Mouse (Mus musculus) heart, adult 2 months (tissue): ENCODE results near the gene Fam160b1. TPM values are rescaled to one million over a fixed set of nuclear protein-coding genes. Genes with fewer than 3 reads are reported as not detected.

Source experiments
- DNase-seq, 2 experiments: peaks; one replicate each; pipeline ENCODE4 v3.0.0; 2021
- H3K27ac ChIP-seq: fragments of 200-600 bp; 2 replicates; pipeline ENCODE4 v1.8.1; 2022
- H3K27me3 ChIP-seq: fragments of 200-500 bp; 2 replicates; pipeline ENCODE4 v1.6.1; 2012; ENCODE audit warnings: mild to moderate bottlenecking, low read length, inconsistent platforms, mixed read lengths; ENCODE audit not compliant: control insufficient read depth, insufficient read depth
- H3K36me3 ChIP-seq: fragments of 200-500 bp; 2 replicates; pipeline ENCODE4 v1.6.1; 2012; ENCODE audit warnings: low read length, inconsistent platforms; ENCODE audit not compliant: control insufficient read depth, insufficient read depth
- H3K4me1 ChIP-seq: fragments of 200-500 bp; 2 replicates; pipeline ENCODE4 v1.6.1; 2011; ENCODE audit warnings: low read length; ENCODE audit not compliant: control insufficient read depth, insufficient read depth
- H3K4me3 ChIP-seq: fragments of 200-600 bp; 2 replicates; pipeline ENCODE4 v1.8.1; 2022
- H3K79me2 ChIP-seq: fragments of 200-500 bp; replicated peaks from 2 replicates; pipeline ENCODE4 v1.6.1; 2012; ENCODE audit warnings: mild to moderate bottlenecking, inconsistent platforms, low read length, moderate library complexity, mixed read lengths; ENCODE audit not compliant: control insufficient read depth, insufficient read depth
- H3K9ac ChIP-seq: fragments of 200-500 bp; 2 replicates; pipeline ENCODE4 v1.6.1; 2012; ENCODE audit warnings: low read depth, mild to moderate bottlenecking, control low read depth, inconsistent platforms, low read length, mixed read lengths
- CTCF ChIP-seq: fragments of 200-600 bp; IDR thresholded peaks from 2 replicates; pipeline ENCODE4 v1.8.1; 2022; ENCODE audit warnings: antibody characterized with exemption, mild to moderate bottlenecking, moderate library complexity
- EP300 ChIP-seq: fragments of 200-500 bp; IDR thresholded peaks from 2 replicates; pipeline ENCODE4 v1.6.1; 2011; ENCODE audit warnings: low read depth, low read length, control low read depth; ENCODE audit not compliant: insufficient read depth
- POLR2A ChIP-seq: fragments of 200-500 bp; IDR thresholded peaks from 2 replicates; pipeline ENCODE4 v1.6.1; 2011; ENCODE audit warnings: mild to moderate bottlenecking, low read depth, low read length, control low read depth; ENCODE audit not compliant: insufficient read depth
- WGBS: fragments of 180-500 bp; shearing (Covaris S2); methylation state at CpG from one replicate; pipeline ENCODE4 v1.1.7; 2018; 5-methylcytosine and 5-hydroxymethylcytosine counted together
- intact Hi-C: fragments of 180-260 bp; cut with DNase I; formaldehyde crosslinking; loops from one replicate; pipeline ENCODE4 v1.15.1; 2025
- polyA plus RNA-seq: library from polyadenylated mRNA; depleted of rRNA; stranded (reverse); fragments of >200 nt; gene quantifications from 2 replicates; pipeline ENCODE4 v1.2.3, GENCODE M21; 2012
- total RNA-seq, 2 experiments: library from RNA; stranded (reverse); gene quantifications; 2 replicates each; pipeline ENCODE4 v1.2.3; 2021

Fam160b1 gene
- total and polyA plus RNA-seq, 3 experiments = 6.7 to 11.1 (median 10.6) TPM

DNA sequence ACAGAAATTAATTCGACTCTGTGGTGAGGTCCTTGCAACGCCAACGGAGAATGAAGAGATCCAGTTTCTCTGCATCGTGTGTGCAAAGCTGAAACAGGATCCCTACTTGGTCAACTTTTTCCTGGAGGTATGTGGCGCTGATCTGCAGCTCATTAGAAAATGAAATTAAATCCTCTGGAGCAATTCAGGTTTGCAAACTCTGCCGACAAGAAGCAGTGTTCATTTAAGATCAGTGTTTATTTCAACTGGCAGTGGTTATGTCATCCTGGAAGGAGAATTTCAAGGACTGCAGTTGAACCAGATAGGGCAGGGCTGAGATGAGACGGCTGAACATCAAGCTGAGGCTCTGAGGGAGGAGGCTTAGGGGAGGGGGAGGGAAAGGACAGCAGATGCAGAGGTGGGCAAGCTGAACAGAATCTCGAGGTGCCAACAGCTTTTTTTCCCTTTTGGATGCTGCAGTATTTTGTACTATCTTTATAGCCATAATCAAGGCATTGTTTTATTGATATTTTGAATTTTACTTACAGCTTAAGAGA lies 12.9 kb downstream of the Fam160b1 start:
- no peak overlapping the region for H3K27ac ChIP-seq
- intact Hi-C loops = no loop called here
- H3K9ac ChIP-seq = no peak overlapping the region
- TF ChIP-seq EP300 (no peak), CTCF (no peak), POLR2A (no peak)
- no peaks in the 10 kb centered on the region for H3K4me1 ChIP-seq
- no peaks in the 10 kb centered on the region for H3K36me3 ChIP-seq
- no peak overlapping the region for H3K4me3 ChIP-seq
- no peaks in the 10 kb centered on the region; the same call in 1 of the 2 replicates for H3K79me2 ChIP-seq
- no peaks in the 10 kb centered on the region for H3K27me3 ChIP-seq
- no peak for DNase-seq
- WGBS = 78% methylated on average over 8 of the region's 8 CpGs

DNA sequence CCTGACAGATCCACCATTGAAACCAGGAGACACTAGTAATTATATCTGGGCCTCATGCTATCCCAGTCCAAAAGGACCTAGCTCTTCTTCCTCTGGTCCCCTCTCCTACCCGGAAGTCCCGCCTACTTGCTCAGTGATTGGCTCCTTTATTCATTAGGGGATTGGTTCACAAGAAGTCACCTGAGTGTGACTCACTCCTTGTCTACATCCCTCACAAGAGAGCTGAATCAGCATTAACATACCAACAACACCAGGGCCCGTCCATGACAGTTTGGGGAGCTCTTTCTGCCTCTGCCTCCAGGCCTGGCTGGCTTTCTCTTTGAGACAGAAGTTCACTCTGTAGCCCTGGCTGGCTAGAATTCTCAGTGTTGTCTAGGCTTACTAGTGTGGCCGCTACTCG lies 14.7 kb downstream of the Fam160b1 start:
- H3K9ac ChIP-seq = no peak overlapping the region
- H3K4me1 ChIP-seq = no peaks in the 10 kb centered on the region
- no peaks in the 10 kb centered on the region for H3K36me3 ChIP-seq
- TF ChIP-seq CTCF = no peak
- no peak for TF ChIP-seq POLR2A
- no peak for TF ChIP-seq EP300
- no peak overlapping the region for H3K4me3 ChIP-seq
- H3K27ac ChIP-seq = no peak overlapping the region
- WGBS = 87% methylated on average over 5 of the region's 5 CpGs
- H3K27me3 ChIP-seq = no peaks in the 10 kb centered on the region
- no peak for DNase-seq
- intact Hi-C loops = no loop called here
- H3K79me2 ChIP-seq = no peaks in the 10 kb centered on the region

DNA sequence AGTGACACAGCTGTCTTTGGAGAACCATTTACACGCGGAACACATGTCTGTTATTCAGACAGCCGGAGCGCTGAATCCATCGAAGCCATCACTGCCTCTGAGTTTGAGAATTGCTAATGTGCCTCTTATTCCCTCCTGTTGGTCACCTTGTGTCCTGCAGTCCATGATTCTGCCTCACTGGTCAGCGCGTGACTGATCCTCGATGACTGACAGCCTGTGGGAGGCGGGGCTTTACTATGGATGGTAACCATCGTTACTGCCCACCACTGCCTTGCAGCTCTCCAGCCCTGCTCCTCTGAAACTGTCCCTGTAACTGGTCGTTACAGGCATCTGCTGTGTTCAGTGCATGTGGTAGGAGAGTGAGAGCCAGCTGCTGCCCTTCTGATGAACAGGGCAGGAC lies 15.3 kb downstream of the Fam160b1 start:
- whole genome bisulfite sequencing = 87% methylated on average over 11 of the region's 11 CpGs
- TF ChIP-seq EP300 = no peak
- no peak for TF ChIP-seq CTCF
- TF ChIP-seq POLR2A = no peak
- H3K4me3 ChIP-seq = no peak overlapping the region
- intact Hi-C loops = no loop called here
- H3K4me1 ChIP-seq = no peaks in the 10 kb centered on the region
- no peaks in the 10 kb centered on the region for H3K27me3 ChIP-seq
- DNase-seq = no peak
- no peaks in the 10 kb centered on the region for H3K36me3 ChIP-seq
- no peak overlapping the region for H3K9ac ChIP-seq
- H3K79me2 ChIP-seq = no peaks in the 10 kb centered on the region
- no peak overlapping the region for H3K27ac ChIP-seq

DNA sequence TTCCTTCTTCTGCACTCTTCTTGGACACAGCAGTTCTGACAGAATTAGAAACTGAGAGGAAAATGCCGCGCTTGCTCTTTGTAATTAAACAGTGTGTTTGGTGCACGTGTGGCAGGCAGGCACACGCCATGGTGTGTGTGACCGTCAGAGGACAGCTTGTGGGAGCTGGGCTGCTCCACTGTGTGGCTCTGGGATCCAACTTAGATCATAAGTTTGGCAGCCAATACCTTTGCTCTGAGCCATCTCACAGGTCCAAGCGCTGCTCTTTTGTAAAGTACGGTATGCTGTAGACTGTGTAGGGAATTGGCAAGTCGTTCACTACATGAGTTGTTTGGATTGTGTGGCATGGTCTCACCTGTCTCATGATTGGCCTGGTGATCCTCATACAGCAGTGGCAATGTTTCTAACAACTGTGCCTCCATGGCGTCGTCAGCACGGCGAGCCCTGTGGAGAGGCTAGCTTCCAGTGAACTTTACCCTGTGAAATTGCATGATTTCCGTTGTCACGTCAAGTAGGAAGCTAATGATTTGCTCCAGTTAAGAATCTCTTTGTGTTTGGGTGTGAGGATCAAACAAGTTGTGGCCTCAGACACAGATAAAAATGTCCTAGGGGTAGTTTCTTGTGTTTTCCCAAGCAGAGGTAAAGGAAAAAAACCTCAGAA lies 16.7 kb downstream of the Fam160b1 start:
- Histone ChIP-seq H3K4me3 (no peak overlapping the region), H3K36me3 (no peaks in the 10 kb centered on the region), H3K27me3 (no peaks in the 10 kb centered on the region), H3K79me2 (no peaks in the 10 kb centered on the region), H3K27ac (no peak overlapping the region), H3K4me1 (no peaks in the 10 kb centered on the region), H3K9ac (no peak overlapping the region)
- TF ChIP-seq CTCF (no peak), POLR2A (no peak), EP300 (no peak)
- intact Hi-C loops = no loop called here
- no peak for DNase-seq
- 91% methylated on average over 14 of the region's 14 CpGs for WGBS

DNA sequence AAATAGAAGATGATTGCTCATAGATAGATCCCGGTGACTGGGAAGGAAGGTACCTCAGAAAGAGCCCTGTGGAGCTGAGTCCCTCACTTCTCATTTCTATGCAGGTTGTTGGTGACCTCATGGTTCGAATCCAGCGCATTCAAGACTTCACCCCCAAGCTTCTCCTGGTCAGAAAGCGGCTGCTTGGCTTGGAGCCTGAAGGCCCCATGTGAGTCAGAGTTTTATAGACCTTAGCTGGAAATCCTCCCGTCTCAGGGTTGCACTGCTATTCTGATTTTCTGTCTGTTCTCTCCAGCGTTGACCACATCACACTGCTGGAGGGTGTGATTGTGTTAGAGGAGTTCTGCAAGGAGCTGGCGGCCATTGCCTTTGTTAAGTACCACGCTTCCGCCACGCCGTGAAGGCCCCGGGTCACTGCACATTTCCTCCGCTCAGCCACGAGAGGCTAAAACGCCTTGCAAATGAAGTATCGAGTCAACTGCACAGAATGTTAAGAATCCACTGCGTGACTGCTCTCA lies 25.8 kb downstream of the Fam160b1 start:
- 90% methylated on average over 17 of the region's 17 CpGs for WGBS
- Histone ChIP-seq H3K27ac (no peak overlapping the region), H3K36me3 (no peaks in the 10 kb centered on the region), H3K4me3 (no peak overlapping the region), H3K27me3 (no peaks in the 10 kb centered on the region), H3K79me2 (no peaks in the 10 kb centered on the region), H3K9ac (no peak overlapping the region), H3K4me1 (no peaks in the 10 kb centered on the region)
- no peak for TF ChIP-seq EP300
- TF ChIP-seq CTCF = no peak
- no peak for TF ChIP-seq POLR2A
- DNase-seq = no peak
- intact Hi-C loops = no loop called here

DNA sequence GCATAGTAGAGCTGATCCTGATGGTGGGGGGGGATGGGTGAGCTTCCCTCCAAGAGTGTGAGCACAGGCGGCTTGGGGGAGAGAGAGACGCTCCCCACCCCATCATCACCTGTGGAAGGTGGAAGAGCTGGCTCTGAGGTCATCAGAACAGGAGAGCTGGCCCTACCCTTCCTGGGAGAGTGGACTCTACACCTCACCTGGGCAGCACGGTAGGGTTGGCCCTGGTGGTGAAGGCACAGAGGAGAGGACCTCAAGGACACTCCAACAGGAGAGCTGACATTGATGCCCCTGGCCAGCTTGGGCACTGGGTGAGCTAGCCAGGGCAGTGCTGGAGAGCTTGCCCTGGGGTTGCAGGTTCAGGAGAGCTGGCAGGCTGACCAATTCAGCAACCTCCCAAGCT lies 31.1 kb downstream of the Fam160b1 start:
- Histone ChIP-seq H3K4me3 (no peak overlapping the region), H3K27me3 (no peaks in the 10 kb centered on the region), H3K36me3 (no peaks in the 10 kb centered on the region), H3K9ac (no peak overlapping the region), H3K79me2 (no peaks in the 10 kb centered on the region), H3K27ac (no peak overlapping the region), H3K4me1 (no peaks in the 10 kb centered on the region)
- intact Hi-C loops = no loop called here
- WGBS = 90% methylated on average over 3 of the region's 3 CpGs
- TF ChIP-seq EP300 (no peak), POLR2A (no peak), CTCF (no peak)
- no peak for DNase-seq
